Mouse (Mus musculus) liver, embryonic 11.5 days (tissue): ENCODE data around the gene Mipol1. TPM values are rescaled to one million over a fixed set of nuclear protein-coding genes. Genes with fewer than 3 reads are reported as not detected.
A peak's percentile ranks its signal among the peaks of the same experiment; 100 is the strongest.

Experiments used
- ATAC-seq: fragments of 200-750 bp; cut with Nextera tagmentation; replicated peaks from 2 replicates; pipeline ENCODE4 v1.8.0; 2017; ENCODE audit warnings: moderate number of reproducible peaks, mild to moderate bottlenecking, moderate TSS enrichment, moderate library complexity; ENCODE audit not compliant: low FRiP score
- DNase-seq: peaks from one replicate; pipeline ENCODE4 v3.0.0-alpha.2; 2017; ENCODE audit warnings: low spot score
- H3K27ac ChIP-seq: fragments of 300-500 bp; sonication (generic); 2 replicates; pipeline ENCODE4 v1.5.1; 2014; ENCODE audit warnings: mild to moderate bottlenecking, low read depth, low read length, control low read depth
- H3K27me3 ChIP-seq: fragments of 300-500 bp; sonication (generic); replicated peaks from 2 replicates; pipeline ENCODE4 v1.6.1; 2014; ENCODE audit warnings: low read length, mixed read lengths; ENCODE audit not compliant: control insufficient read depth, insufficient read depth
- H3K36me3 ChIP-seq: fragments of 300-500 bp; sonication (generic); 2 replicates; pipeline ENCODE4 v1.6.1; 2014; ENCODE audit warnings: mild to moderate bottlenecking, low read length, moderate library complexity, mixed read lengths; ENCODE audit not compliant: control insufficient read depth, insufficient read depth
- H3K4me1 ChIP-seq: fragments of 300-500 bp; sonication (generic); replicated peaks from 2 replicates; pipeline ENCODE4 v1.6.1; 2014; ENCODE audit warnings: low read length, mixed read lengths; ENCODE audit not compliant: control insufficient read depth, insufficient read depth
- H3K4me2 ChIP-seq: fragments of 300-500 bp; sonication (generic); 2 replicates; pipeline ENCODE4 v1.6.1; 2014; ENCODE audit warnings: mild to moderate bottlenecking, control low read depth, moderate library complexity
- H3K4me3 ChIP-seq: fragments of 300-500 bp; sonication (generic); 2 replicates; pipeline ENCODE4 v1.5.1; 2014; ENCODE audit warnings: low read depth, low read length, control low read depth
- H3K9ac ChIP-seq: fragments of 300-500 bp; sonication (generic); 2 replicates; pipeline ENCODE4 v1.6.1; 2014; ENCODE audit warnings: low read depth, low read length, control low read depth
- H3K9me3 ChIP-seq: fragments of 300-500 bp; sonication (generic); 2 replicates; pipeline ENCODE4 v1.6.1; 2016; ENCODE audit warnings: low read length, inconsistent platforms, mixed read lengths; ENCODE audit not compliant: control insufficient read depth
- WGBS: fragments of 180-500 bp; shearing (Covaris S2); extraction: QIAGEN DNeasy Blood & Tissue Kit; methylation state at CpG from one replicate; pipeline ENCODE4 v1.1.7; 2014; 5-methylcytosine and 5-hydroxymethylcytosine counted together
- polyA plus RNA-seq: library from polyadenylated mRNA; unstranded; fragments of >200 nt; fragmentation: Nextera tagmentation; extraction: Ambion mirVana; gene quantifications from 2 replicates; pipeline ENCODE4 v1.2.1, GENCODE M21; 2014

Mipol1 gene
- polyA plus RNA-seq = 8.5 and 11.0 TPM in 2 replicates

DNA sequence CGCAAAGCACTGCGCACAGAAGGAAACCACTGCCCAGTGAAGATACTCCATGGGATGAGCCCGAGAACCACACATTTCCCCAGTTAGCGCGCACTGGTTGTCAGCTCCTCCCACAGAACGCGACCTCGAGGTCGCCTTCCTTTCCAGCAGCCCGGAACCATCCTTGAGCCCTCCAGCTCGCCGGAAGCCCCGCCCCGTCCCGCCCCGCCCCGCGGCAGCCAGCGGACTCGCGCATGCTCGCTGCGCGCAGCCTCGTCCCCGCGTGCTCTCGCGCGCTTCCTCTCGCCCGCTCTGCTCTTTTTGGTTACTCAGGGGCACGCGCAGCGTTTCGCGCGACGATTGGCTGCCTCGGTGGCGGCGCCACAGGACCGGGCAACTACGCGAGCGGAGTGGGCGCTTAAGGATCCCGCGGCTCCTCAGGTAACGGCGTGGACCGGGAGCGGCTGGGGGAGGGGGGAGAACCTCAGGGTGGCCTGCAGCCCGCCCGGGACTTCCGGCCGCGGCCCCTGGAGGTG lies at the start of gene Mipol1, which contains the start of gene Prps1l3:
TSS of gene Mipol1 (plus strand) at position 236 of the 515 bp plus-strand sequence.
TSS of gene Prps1l3 (plus strand) at position 221 of the 515 bp plus-strand sequence.
- peak within 1 kb of the TSS; percentile 81 for H3K4me3 ChIP-seq

DNA sequence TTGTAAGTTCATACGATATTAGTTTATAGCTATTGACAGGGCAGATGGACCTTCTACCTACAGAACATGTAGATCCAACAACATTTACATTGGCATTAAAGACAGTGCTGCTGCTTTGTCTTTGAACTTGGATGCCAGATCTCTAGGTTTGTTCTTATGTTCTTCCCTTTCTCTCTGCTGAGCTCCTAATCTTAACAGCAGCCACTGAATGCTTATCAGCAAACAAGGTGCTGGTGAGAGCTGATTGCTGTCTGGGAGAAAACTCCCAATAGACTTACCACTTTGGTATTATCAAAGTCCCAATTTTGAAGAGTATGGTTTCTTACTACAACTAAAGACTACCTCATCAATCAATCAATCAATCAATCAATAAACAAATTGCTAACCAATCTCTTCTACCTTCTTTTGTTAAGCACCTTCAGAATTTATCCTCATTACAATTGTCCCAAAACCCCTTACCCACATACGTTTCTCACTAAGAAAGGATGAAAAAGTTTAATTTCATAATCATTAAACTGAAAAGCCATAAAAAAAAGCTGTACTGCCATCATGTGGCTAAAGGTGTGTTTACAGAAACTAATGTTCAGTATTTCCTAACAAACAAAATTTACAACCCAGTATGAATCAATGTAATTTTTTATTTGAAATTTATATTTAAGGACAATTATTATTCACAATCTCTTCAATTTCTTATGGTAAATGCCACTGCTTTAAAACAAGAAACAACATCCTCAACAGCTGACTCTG lies 45.7 kb upstream of the Mipol1 start:
- Histone ChIP-seq H3K9ac (no peak overlapping the region), H3K27ac (no peak overlapping the region), H3K9me3 (no peaks in the 10 kb centered on the region), H3K4me2 (peak overlapping the region; percentile 35), H3K4me1 (peaks cover 8% of the 10 kb centered on the region), H3K27me3 (no peaks in the 10 kb centered on the region), H3K4me3 (no peak overlapping the region), H3K36me3 (no peaks in the 10 kb centered on the region)
- 42% methylated on average over 2 of the region's 2 CpGs for WGBS
- DNase-seq (no peak), ATAC-seq (peak; percentile 82)

More for the DNA sequence above, at the start of gene Mipol1, which contains the start of gene Prps1l3:
- ATAC-seq (peak; percentile 95), DNase-seq (peak; percentile 93)
- peaks cover 11% of the 10 kb centered on the region; the same call in 1 of the 2 replicates for H3K4me1 ChIP-seq
- H3K9me3 ChIP-seq = no peaks in the 10 kb centered on the region
- H3K4me2 ChIP-seq = peak within 1 kb of the TSS; percentile 67
- WGBS = under 1% methylated on average over 58 of the region's 58 CpGs
- peak within 1 kb of the TSS; percentile 90 for H3K27ac ChIP-seq
- H3K36me3 ChIP-seq = peaks cover 4% of the 10 kb centered on the region; the same call in 1 of the 2 replicates
- no peaks in the 10 kb centered on the region for H3K27me3 ChIP-seq
- peak within 1 kb of the TSS; percentile 90 for H3K9ac ChIP-seq

DNA sequence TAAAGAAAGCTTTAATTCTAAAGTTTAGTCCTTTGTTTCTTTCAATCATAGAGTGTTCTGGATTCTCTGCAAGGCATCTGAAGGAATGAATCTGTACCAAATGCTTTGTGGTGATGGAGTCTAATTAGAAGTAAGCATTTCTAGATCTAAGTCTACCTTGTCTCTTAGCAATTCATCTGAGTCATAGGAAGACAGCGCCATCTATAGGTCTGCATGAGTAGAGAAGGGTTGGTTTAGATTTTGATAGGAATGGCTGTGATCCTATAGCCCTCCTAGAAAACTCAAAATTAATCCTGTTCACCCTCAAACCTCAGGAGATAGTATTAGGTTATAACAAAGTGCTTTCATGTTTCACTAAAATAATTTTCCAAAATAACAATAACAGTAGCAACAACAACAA lies 44.8 kb upstream of the Mipol1 start:
- Histone ChIP-seq H3K4me1 (peaks cover 5% of the 10 kb centered on the region), H3K4me3 (no peak overlapping the region), H3K4me2 (no peak overlapping the region), H3K36me3 (no peaks in the 10 kb centered on the region), H3K9me3 (no peaks in the 10 kb centered on the region), H3K27ac (no peak overlapping the region), H3K27me3 (no peaks in the 10 kb centered on the region), H3K9ac (no peak overlapping the region)
- ATAC-seq (peak; percentile 51; the same call in 1 of the 2 replicates), DNase-seq (no peak)
- WGBS = 0% methylated on average over 1 of the region's 1 CpGs

- no peaks in the 10 kb centered on the region for H3K36me3 ChIP-seq
- H3K4me2 ChIP-seq = peak overlapping the region; percentile 29; the same call in 1 of the 2 replicates
- no peak overlapping the region; the same call in 1 of the 2 replicates for H3K27ac ChIP-seq
- ATAC-seq (peak; percentile 81), DNase-seq (no peak)
- 49% methylated on average over 2 of the region's 2 CpGs for WGBS
- H3K9me3 ChIP-seq = no peaks in the 10 kb centered on the region
- no peak overlapping the region for H3K4me3 ChIP-seq
- peaks cover 5% of the 10 kb centered on the region for H3K4me1 ChIP-seq
- H3K27me3 ChIP-seq = no peaks in the 10 kb centered on the region
- no peak overlapping the region for H3K9ac ChIP-seq
These were observed 44.1 kb upstream of the Mipol1 start for GRCm38 (mm10) chr12:57186126-57186525.

- Histone ChIP-seq H3K27me3 (no peaks in the 10 kb centered on the region), H3K36me3 (no peaks in the 10 kb centered on the region), H3K27ac (no peak overlapping the region), H3K9ac (no peak overlapping the region), H3K4me3 (no peak overlapping the region), H3K9me3 (no peaks in the 10 kb centered on the region), H3K4me1 (peaks cover 5% of the 10 kb centered on the region), H3K4me2 (no peak overlapping the region)
- ATAC-seq = no peak
- 80% methylated on average over 4 of the region's 4 CpGs for WGBS
- DNase-seq = no peak
These were observed 43.2 kb upstream of the Mipol1 start for GRCm38 (mm10) chr12:57187032-57187431.

DNA sequence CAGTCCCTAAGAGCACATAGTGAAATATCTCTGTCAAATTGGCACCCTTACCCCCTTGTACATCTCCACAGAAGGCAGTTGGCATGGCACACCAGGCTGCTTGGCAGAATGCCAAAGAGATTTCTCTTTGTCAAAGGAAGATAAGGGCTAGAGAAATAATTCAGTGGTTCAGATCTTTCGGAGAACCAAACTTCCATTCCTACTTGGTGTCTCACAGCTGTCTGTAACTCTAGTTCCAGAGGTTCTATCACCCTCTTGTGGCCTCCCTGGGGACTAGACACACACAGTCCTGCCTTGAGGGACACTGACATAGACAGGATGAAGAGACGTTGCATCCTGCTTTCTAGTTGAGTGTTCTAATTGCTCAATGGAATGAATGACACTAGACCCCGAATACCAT lies 35.6 kb upstream of the Mipol1 start:
- Histone ChIP-seq H3K4me1 (peaks cover 6% of the 10 kb centered on the region), H3K27ac (no peak overlapping the region), H3K9ac (0 out of 2 replicates have a peak overlapping the region, but pooled peaks have one; percentile 48), H3K36me3 (no peaks in the 10 kb centered on the region), H3K9me3 (no peaks in the 10 kb centered on the region), H3K27me3 (no peaks in the 10 kb centered on the region), H3K4me3 (peak overlapping the region; percentile 20; the same call in 1 of the 2 replicates), H3K4me2 (peak overlapping the region; percentile 53)
- DNase-seq (peak; percentile 40), ATAC-seq (peak; percentile 74)
- WGBS = 24% methylated on average over 3 of the region's 3 CpGs

DNA sequence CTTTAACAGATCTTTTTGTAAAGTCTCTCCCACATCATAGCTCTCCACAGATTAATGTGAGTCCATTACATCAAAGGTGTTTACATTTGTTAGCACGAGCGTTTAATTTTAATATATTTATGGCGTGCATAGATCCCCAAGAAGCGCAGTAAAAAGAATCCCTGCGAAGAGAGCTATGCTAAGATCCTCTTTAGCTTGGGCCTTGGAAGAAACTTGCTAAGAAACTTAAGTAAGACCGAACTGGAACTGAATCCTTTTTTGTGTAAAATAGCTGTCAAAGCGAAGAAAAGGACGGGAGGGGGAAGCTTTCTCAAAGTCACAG lies 34.0 kb upstream of the Mipol1 start:
- DNase-seq = no peak
- ATAC-seq = no peak

GRCm38 (mm10) chr12:57196608-57197362 lies 33.4 kb upstream of the Mipol1 start:
- DNase-seq (peak; percentile 77), ATAC-seq (peak; percentile 86)
- Histone ChIP-seq H3K4me2 (peak overlapping the region; percentile 88), H3K4me3 (peak overlapping the region; percentile 82), H3K27ac (peak overlapping the region; percentile 100), H3K27me3 (no peaks in the 10 kb centered on the region), H3K36me3 (no peaks in the 10 kb centered on the region), H3K9me3 (no peaks in the 10 kb centered on the region), H3K4me1 (peaks cover 6% of the 10 kb centered on the region), H3K9ac (peak overlapping the region; percentile 82)
- under 1% methylated on average over 59 of the region's 59 CpGs for WGBS

More for the DNA sequence above, 34.0 kb upstream of the Mipol1 start:
- Histone ChIP-seq H3K36me3 (no peaks in the 10 kb centered on the region), H3K27ac (peak overlapping the region; percentile 100), H3K4me1 (peaks cover 6% of the 10 kb centered on the region), H3K9me3 (no peaks in the 10 kb centered on the region), H3K9ac (peak overlapping the region; percentile 82), H3K4me3 (peak overlapping the region; percentile 82), H3K4me2 (peak overlapping the region; percentile 88), H3K27me3 (no peaks in the 10 kb centered on the region)
- 10% methylated on average over 8 of the region's 8 CpGs for WGBS
